Mouse (Mus musculus) megakaryocyte-erythroid progenitor cell, adult 5 weeks (primary cell): ENCODE results near the gene Acaca. TPM values are rescaled to one million over a fixed set of nuclear protein-coding genes. Genes with fewer than 3 reads are reported as not detected.

Experiments
- polyA plus RNA-seq: library from polyadenylated mRNA; stranded (reverse); fragments of >175 nt; gene quantifications from 2 replicates; pipeline ENCODE4 v1.2.3, GENCODE M21; 2012

Acaca gene
- 7.2 and 8.2 TPM in 2 replicates for polyA plus RNA-seq

GRCm38 (mm10) chr11:84128943-84129798, at the start of gene Acaca, which contains the start of gene Tada2a:
Gene Acaca, plus strand, starts transcription at chr11:84129672.
Gene Tada2a, minus strand, starts transcription at chr11:84129600.

GRCm38 (mm10) chr11:84167046-84167526, 37.6 kb downstream of the Acaca start, which contains the start of gene Gm11437:
Gene Gm11437, minus strand, starts transcription at chr11:84167476.

Other genes starting within 250 kb of the Acaca start
- 2.1 and 2.6 TPM in 2 replicates for gene Ddx52, start 187.6 kb upstream of the Acaca start, polyA plus RNA-seq
- gene Synrg, start 165.2 kb upstream of the Acaca start, polyA plus RNA-seq, result 5.8 and 7.4 TPM in 2 replicates
- 0.17 TPM in 1 of 2 replicates, not detected in the other for gene Dusp14, start 60.4 kb upstream of the Acaca start, polyA plus RNA-seq
- 2.3 and 2.6 TPM in 2 replicates for gene Tada2a, start 72 bp upstream of the Acaca start, polyA plus RNA-seq
- not detected in 2 replicates for gene Gm11437, start 37.8 kb downstream of the Acaca start, polyA plus RNA-seq